Mouse (Mus musculus): ENCODE results near the gene C1qtnf6. TPM values are rescaled to one million over a fixed set of nuclear protein-coding genes. Genes with fewer than 3 reads are reported as not detected.

The C1qtnf6 gene
- polyA plus RNA-seq, 1 experiment from 2014 or later: 7.7 TPM

DNA sequence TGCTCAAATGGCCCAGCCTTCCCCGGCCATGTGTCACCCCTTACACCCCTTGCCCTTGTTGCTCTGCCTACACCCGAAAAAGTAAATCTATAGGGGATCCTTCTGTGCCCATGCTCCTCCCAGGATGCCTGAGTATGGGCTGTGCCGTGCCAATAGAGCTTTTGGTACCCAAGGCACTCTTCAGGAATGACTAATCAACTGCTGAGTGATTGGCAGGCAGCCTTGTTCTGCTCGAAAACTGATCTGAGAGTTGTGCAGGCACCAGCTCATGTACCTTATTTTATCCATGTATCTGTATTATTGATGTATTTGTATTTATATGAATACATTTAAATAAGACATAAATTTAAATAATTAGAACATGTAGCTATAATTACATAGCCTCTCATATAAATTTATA, 44.1 kb downstream of the C1qtnf6 start:
- Histone ChIP-seq H3K9me3 (replicated peaks) (no peaks in the 10 kb centered on the region), H3K4me3 (replicated peaks) (no peak overlapping the region), H3K4me2 (no peak overlapping the region), H3K36me3 (no peaks in the 10 kb centered on the region), H3K27me3 (replicated peaks) (no peaks in the 10 kb centered on the region), H3K27ac (replicated peaks) (no peak overlapping the region), H3K9ac (replicated peaks) (no peak overlapping the region), H3K4me1 (no peaks in the 10 kb centered on the region)
- 72% methylated on average over 4 of the region's 4 CpGs for WGBS
- no peak for ATAC-seq (ENCODE audit: low FRiP score)

DNA sequence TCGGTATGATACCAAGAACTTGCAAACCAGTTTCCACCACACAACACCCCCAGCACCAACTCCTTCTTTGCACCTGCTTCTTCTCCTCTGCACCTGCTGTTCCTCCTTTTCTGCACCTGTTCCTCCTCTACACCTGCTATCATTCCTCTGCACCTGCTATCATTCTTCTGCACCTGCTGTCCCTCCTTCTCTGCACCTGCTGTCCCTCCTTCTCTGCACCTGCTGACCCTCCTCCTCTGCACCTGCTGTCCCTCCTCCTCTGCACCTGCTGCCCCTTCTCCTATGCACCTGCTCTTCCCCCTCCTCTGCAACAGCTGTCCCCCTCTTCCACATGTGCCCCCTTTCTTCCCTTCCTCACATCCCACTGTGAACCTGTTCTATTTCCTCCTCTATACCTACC, 44.7 kb downstream of the C1qtnf6 start:
- H3K4me1 ChIP-seq: no peaks in the 10 kb centered on the region
- H3K4me2 ChIP-seq: no peak overlapping the region
- H3K9ac ChIP-seq (replicated peaks): no peak overlapping the region
- H3K9me3 ChIP-seq (replicated peaks): no peaks in the 10 kb centered on the region
- no peak overlapping the region for H3K4me3 ChIP-seq (replicated peaks)
- H3K27me3 ChIP-seq (replicated peaks): no peaks in the 10 kb centered on the region
- WGBS: 88% methylated on average over 1 of the region's 1 CpGs
- H3K36me3 ChIP-seq: no peaks in the 10 kb centered on the region
- no peak for ATAC-seq (ENCODE audit: low FRiP score)
- no peak overlapping the region for H3K27ac ChIP-seq (replicated peaks)

GRCm38 (mm10) chr15:78483311-78483710, 47.9 kb downstream of the C1qtnf6 start:
- H3K36me3 ChIP-seq: no peaks in the 10 kb centered on the region
- no peak for ATAC-seq (ENCODE audit: low FRiP score)
- H3K9me3 ChIP-seq (replicated peaks): no peaks in the 10 kb centered on the region
- H3K9ac ChIP-seq (replicated peaks): no peak overlapping the region
- no peak overlapping the region for H3K27ac ChIP-seq (replicated peaks)
- no peaks in the 10 kb centered on the region for H3K4me1 ChIP-seq
- H3K4me2 ChIP-seq: no peak overlapping the region
- no peak overlapping the region for H3K4me3 ChIP-seq (replicated peaks)
- 79% methylated on average over 4 of the region's 4 CpGs for WGBS
- no peaks in the 10 kb centered on the region for H3K27me3 ChIP-seq (replicated peaks)

DNA sequence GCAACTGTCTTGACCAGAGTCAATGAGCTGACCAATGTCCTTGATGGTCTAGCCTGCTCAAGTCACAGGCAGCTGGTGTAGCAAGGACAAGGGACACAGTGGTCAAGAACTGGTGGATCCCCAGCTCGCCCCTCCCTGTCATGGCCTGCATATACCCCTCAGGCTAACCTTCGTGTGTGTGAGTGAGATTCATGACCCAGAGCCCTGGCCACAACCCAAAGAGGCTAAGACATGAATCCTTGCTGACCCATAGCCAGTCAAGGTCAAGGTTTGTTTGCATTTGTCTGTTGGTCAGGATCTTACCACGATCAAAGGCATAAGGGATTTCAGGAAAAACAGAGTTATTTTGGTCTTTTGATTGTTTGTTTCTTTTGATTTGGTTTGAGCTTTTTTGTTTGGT, 48.7 kb downstream of the C1qtnf6 start:
- Histone ChIP-seq H3K4me1 (no peaks in the 10 kb centered on the region), H3K9ac (replicated peaks) (no peak overlapping the region), H3K9me3 (replicated peaks) (no peaks in the 10 kb centered on the region), H3K27ac (replicated peaks) (no peak overlapping the region), H3K27me3 (replicated peaks) (no peaks in the 10 kb centered on the region), H3K4me3 (replicated peaks) (no peak overlapping the region), H3K36me3 (no peaks in the 10 kb centered on the region), H3K4me2 (no peak overlapping the region)
- no peak for ATAC-seq (ENCODE audit: low FRiP score)
- 76% methylated on average over 3 of the region's 3 CpGs for WGBS

- no peaks in the 10 kb centered on the region for H3K4me1 ChIP-seq
- no peak overlapping the region for H3K4me2 ChIP-seq
- ATAC-seq (ENCODE audit: low FRiP score): no peak
- no peaks in the 10 kb centered on the region for H3K9me3 ChIP-seq (replicated peaks)
- no peak overlapping the region for H3K9ac ChIP-seq (replicated peaks)
- no peak overlapping the region for H3K27ac ChIP-seq (replicated peaks)
- 64% methylated on average over 9 of the region's 9 CpGs for WGBS
- no peaks in the 10 kb centered on the region for H3K27me3 ChIP-seq (replicated peaks)
- H3K36me3 ChIP-seq: no peaks in the 10 kb centered on the region
- H3K4me3 ChIP-seq (replicated peaks): no peak overlapping the region
Observed at GRCm38 (mm10) chr15:78481448-78482000, 49.7 kb downstream of the C1qtnf6 start.

GRCm38 (mm10) chr15:78480991-78481390, 50.2 kb downstream of the C1qtnf6 start:
- Histone ChIP-seq H3K4me1 (no peaks in the 10 kb centered on the region), H3K36me3 (no peaks in the 10 kb centered on the region), H3K27ac (replicated peaks) (no peak overlapping the region), H3K4me3 (replicated peaks) (no peak overlapping the region), H3K9ac (replicated peaks) (no peak overlapping the region), H3K27me3 (replicated peaks) (no peaks in the 10 kb centered on the region; the same call in 1 of the 2 replicates), H3K9me3 (replicated peaks) (no peaks in the 10 kb centered on the region), H3K4me2 (no peak overlapping the region)
- WGBS: 87% methylated on average over 2 of the region's 2 CpGs
- ATAC-seq (ENCODE audit: low FRiP score): no peak

DNA sequence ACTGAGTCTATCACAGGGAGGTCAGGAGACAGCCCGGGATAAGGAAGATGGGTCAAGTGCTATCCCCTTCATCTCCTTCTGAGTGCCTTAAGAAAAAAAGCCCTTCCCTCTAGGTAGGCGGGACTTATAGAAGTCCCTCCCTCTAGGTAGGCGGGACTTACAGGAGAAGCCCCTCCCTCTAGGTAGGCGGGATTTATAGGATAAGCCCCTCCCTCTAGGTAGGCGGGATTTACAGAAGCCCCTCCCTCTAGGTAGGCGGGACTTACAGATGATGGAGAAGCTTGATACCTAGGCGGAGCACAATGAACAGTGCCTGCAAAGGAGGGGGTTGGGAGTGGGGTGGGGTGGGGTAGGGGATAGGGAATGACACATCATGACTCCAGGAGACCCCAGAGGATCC, 51.1 kb downstream of the C1qtnf6 start:
- no peaks in the 10 kb centered on the region for H3K9me3 ChIP-seq (replicated peaks)

DNA sequence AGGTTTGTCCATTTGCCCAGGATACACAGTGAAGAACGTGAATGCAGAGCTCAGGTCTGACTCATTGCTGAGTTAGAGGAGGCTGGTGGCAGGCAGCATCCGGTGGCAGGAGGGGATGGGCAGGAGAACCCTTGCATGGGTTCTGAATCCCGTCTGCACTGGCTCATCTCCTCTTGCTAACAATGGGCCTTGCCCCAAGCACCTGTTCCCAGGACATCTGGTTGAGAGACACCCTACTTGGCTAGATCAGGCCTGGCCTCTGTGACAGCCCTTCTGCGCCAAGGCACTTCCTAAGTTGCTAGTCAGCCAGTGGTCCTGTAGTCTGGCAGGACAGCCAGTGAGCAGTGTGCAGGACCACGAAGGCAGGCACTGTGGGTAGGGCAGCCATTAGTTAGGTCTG, 51.7 kb downstream of the C1qtnf6 start:
- H3K4me2 ChIP-seq: no peak overlapping the region
- 77% methylated on average over 5 of the region's 5 CpGs for WGBS

More for the DNA sequence above, 51.1 kb downstream of the C1qtnf6 start:
- no peak overlapping the region for H3K27ac ChIP-seq (replicated peaks)
- H3K4me2 ChIP-seq: no peak overlapping the region
- 76% methylated on average over 7 of the region's 7 CpGs for WGBS
- H3K36me3 ChIP-seq: no peaks in the 10 kb centered on the region
- H3K27me3 ChIP-seq (replicated peaks): no peaks in the 10 kb centered on the region; the same call in 1 of the 2 replicates
- H3K4me3 ChIP-seq (replicated peaks): no peak overlapping the region
- no peak overlapping the region for H3K9ac ChIP-seq (replicated peaks)
- ATAC-seq (ENCODE audit: low FRiP score): no peak
- H3K4me1 ChIP-seq: no peaks in the 10 kb centered on the region

GRCm38 (mm10) chr15:78478073-78478472, 53.1 kb downstream of the C1qtnf6 start:
- 89% methylated on average over 4 of the region's 4 CpGs for WGBS

More for the DNA sequence above, 51.7 kb downstream of the C1qtnf6 start:
- Histone ChIP-seq H3K36me3 (no peaks in the 10 kb centered on the region), H3K27ac (replicated peaks) (no peak overlapping the region), H3K9me3 (replicated peaks) (no peaks in the 10 kb centered on the region), H3K27me3 (replicated peaks) (no peaks in the 10 kb centered on the region; the same call in 1 of the 2 replicates), H3K4me1 (no peaks in the 10 kb centered on the region), H3K4me3 (replicated peaks) (no peak overlapping the region), H3K9ac (replicated peaks) (no peak overlapping the region)
- ATAC-seq (ENCODE audit: low FRiP score): no peak

DNA sequence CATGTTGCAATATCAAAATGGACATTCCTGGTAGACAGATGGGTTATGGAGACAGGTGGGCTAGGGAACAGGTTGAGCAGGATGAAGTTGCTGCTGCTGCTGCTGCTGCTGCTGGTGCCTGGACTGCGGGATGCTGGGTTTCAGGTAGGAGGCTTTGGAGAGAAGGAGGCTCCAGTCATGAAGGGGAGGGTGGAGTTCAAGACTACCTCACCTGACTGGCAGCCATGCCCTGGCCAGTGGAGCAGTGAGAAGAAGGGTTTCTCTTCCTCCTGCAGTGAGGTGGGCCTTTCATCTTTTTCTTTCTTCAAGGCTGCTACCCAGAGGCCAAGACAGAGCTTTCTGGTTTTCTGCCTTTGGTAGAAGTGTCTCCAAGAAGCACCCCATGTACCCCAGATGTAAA, 54.3 kb downstream of the C1qtnf6 start:
- ATAC-seq (ENCODE audit: low FRiP score): no peak
- Histone ChIP-seq H3K9me3 (replicated peaks) (no peaks in the 10 kb centered on the region), H3K4me1 (no peaks in the 10 kb centered on the region), H3K4me2 (no peak overlapping the region), H3K9ac (replicated peaks) (no peak overlapping the region), H3K36me3 (no peaks in the 10 kb centered on the region), H3K27ac (replicated peaks) (no peak overlapping the region), H3K4me3 (replicated peaks) (no peak overlapping the region), H3K27me3 (replicated peaks) (no peaks in the 10 kb centered on the region; the same call in 1 of the 2 replicates)
- WGBS: 92% methylated on average over 1 of the region's 1 CpGs

More at GRCm38 (mm10) chr15:78478073-78478472, 53.1 kb downstream of the C1qtnf6 start:
- Histone ChIP-seq H3K27me3 (replicated peaks) (no peaks in the 10 kb centered on the region; the same call in 1 of the 2 replicates), H3K4me3 (replicated peaks) (no peak overlapping the region), H3K9me3 (replicated peaks) (no peaks in the 10 kb centered on the region), H3K4me1 (no peaks in the 10 kb centered on the region), H3K27ac (replicated peaks) (no peak overlapping the region), H3K36me3 (no peaks in the 10 kb centered on the region), H3K9ac (replicated peaks) (no peak overlapping the region), H3K4me2 (no peak overlapping the region)
- ATAC-seq (ENCODE audit: low FRiP score): no peak

DNA sequence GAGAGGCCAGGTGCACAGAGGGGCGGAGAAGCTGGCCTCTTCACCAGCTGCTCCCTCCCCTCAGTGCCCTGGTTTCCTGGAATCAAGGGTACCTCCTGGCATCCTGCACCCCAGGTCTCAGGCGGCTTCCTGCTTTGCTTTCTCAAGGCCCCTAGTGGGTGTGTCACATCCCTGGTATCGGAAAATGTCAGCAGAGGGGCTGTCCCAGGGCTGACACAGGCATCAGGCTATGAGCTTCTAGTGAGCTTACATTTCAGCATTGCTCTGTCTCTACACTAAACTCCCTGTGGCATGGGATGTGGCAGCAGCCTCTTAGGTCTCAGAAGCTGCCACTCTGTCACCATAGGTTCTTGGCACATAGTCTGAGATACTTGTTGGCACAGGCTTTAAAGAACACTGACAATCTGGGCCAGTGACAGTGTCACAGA, 55.6 kb downstream of the C1qtnf6 start:
- no peaks in the 10 kb centered on the region; the same call in 1 of the 2 replicates for H3K27me3 ChIP-seq (replicated peaks)
- no peak for ATAC-seq (ENCODE audit: low FRiP score)

DNA sequence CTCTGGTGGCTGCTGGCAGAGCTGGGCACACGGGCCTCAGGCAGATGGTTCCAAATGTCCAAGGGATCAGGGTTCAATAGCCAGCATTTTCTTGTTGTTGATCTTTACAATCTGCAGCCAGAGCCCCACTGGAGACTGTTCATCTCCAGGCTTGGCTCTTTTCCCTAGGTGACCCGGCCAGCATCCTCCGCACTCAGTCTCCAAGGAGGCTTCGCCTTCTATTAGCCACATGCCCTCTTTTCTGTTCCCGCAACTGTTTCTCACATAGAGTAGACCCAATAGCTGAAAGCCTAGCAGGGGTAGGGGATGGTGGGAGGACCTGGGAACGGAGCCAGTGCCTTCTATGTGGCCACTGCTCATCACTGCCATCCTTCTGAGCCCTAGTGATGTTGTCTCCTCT, 57.8 kb downstream of the C1qtnf6 start:
- no peak overlapping the region for H3K4me3 ChIP-seq (replicated peaks)
- H3K4me2 ChIP-seq: no peak overlapping the region
- H3K36me3 ChIP-seq: no peaks in the 10 kb centered on the region
- ATAC-seq (ENCODE audit: low FRiP score): no peak
- H3K27me3 ChIP-seq (replicated peaks): no peaks in the 10 kb centered on the region; the same call in 1 of the 2 replicates
- no peaks in the 10 kb centered on the region for H3K4me1 ChIP-seq
- no peak overlapping the region for H3K9ac ChIP-seq (replicated peaks)
- 80% methylated on average over 6 of the region's 6 CpGs for WGBS
- H3K9me3 ChIP-seq (replicated peaks): no peaks in the 10 kb centered on the region
- H3K27ac ChIP-seq (replicated peaks): no peak overlapping the region

More for the DNA sequence above, 55.6 kb downstream of the C1qtnf6 start:
- 72% methylated on average over 3 of the region's 3 CpGs for WGBS
- Histone ChIP-seq H3K9ac (replicated peaks) (no peak overlapping the region), H3K4me1 (no peaks in the 10 kb centered on the region), H3K4me3 (replicated peaks) (no peak overlapping the region), H3K27ac (replicated peaks) (no peak overlapping the region), H3K36me3 (no peaks in the 10 kb centered on the region), H3K4me2 (no peak overlapping the region), H3K9me3 (replicated peaks) (no peaks in the 10 kb centered on the region)

All from neural tube, embryonic 15.5 days (tissue).